Mouse (Mus musculus): Measurements from ENCODE around the gene Naa35.
A peak's percentile ranks its signal among the peaks of the same experiment; 100 is the strongest.

Gene Naa35

GRCm38 (mm10) chr13:59584947-59585647 is at the start of gene Naa35, which contains the start of gene Agtpbp1:
Naa35 (plus strand) TSS chr13:59585259.
Agtpbp1 (minus strand) TSS chr13:59585227.
- peak; percentile 100 for DNase-seq

GRCm38 (mm10) chr13:59535746-59536145 is 49.3 kb upstream of the Naa35 start:
- no peak for DNase-seq

- DNase-seq = no peak
Measured at GRCm38 (mm10) chr13:59536631-59537030, 48.4 kb upstream of the Naa35 start.

GRCm38 (mm10) chr13:59538661-59539060 is 46.4 kb upstream of the Naa35 start:
- DNase-seq = peak; percentile 26 to 42

- DNase-seq = peak in 1 of 2 experiments; percentile 34
Measured at GRCm38 (mm10) chr13:59540030-59540429, 45.0 kb upstream of the Naa35 start.

GRCm38 (mm10) chr13:59542411-59542810 is 42.6 kb upstream of the Naa35 start:
- no peak for DNase-seq

- peak; percentile 27 to 46 for DNase-seq
Measured at GRCm38 (mm10) chr13:59547091-59547490, 38.0 kb upstream of the Naa35 start.

- DNase-seq = no peak
Measured at GRCm38 (mm10) chr13:59547716-59548115, 37.3 kb upstream of the Naa35 start.

- DNase-seq = no peak
Measured at GRCm38 (mm10) chr13:59549318-59549798, 35.7 kb upstream of the Naa35 start.

GRCm38 (mm10) chr13:59552286-59552685 is 32.8 kb upstream of the Naa35 start:
- DNase-seq = no peak

GRCm38 (mm10) chr13:59552751-59553150 is 32.3 kb upstream of the Naa35 start:
- no peak for DNase-seq

GRCm38 (mm10) chr13:59554772-59555505 is 30.1 kb upstream of the Naa35 start:
- DNase-seq = no peak

GRCm38 (mm10) chr13:59555613-59556192 is 29.4 kb upstream of the Naa35 start:
- no peak for DNase-seq

- DNase-seq = peak; percentile 60 to 66
Measured at GRCm38 (mm10) chr13:59556670-59557069, 28.4 kb upstream of the Naa35 start.

- DNase-seq = peak; percentile 87 to 92
Measured at GRCm38 (mm10) chr13:59557185-59557985, 27.7 kb upstream of the Naa35 start.

GRCm38 (mm10) chr13:59558776-59559175 is 26.3 kb upstream of the Naa35 start:
- DNase-seq = no peak

- no peak for DNase-seq
Measured at GRCm38 (mm10) chr13:59562471-59562870, 22.6 kb upstream of the Naa35 start.

- no peak for DNase-seq
Measured at GRCm38 (mm10) chr13:59564505-59564904, 20.6 kb upstream of the Naa35 start.

- DNase-seq = no peak
Measured at GRCm38 (mm10) chr13:59564923-59565322, 20.1 kb upstream of the Naa35 start.

- no peak for DNase-seq
Measured at GRCm38 (mm10) chr13:59565945-59566520, 19.0 kb upstream of the Naa35 start.

GRCm38 (mm10) chr13:59571107-59571506 is 14.0 kb upstream of the Naa35 start:
- DNase-seq = no peak

- DNase-seq = no peak
Measured at GRCm38 (mm10) chr13:59572549-59572948, 12.5 kb upstream of the Naa35 start.
